Mouse (Mus musculus) CH12.LX (cell line): ENCODE results near the gene Rab3d. TPM values are rescaled to one million over a fixed set of nuclear protein-coding genes. Genes with fewer than 3 reads are reported as not detected.

Source experiments
- DNase-seq: peaks from one replicate; pipeline ENCODE4 v3.0.0-alpha.2; 2013; ENCODE audit errors: extremely low read depth
- H3K27ac ChIP-seq: 2 replicates; pipeline ENCODE4 v1.5.1; 2012; ENCODE audit warnings: low read depth, mild to moderate bottlenecking, control low read depth, moderate library complexity; ENCODE audit not compliant: insufficient read depth
- H3K27me3 ChIP-seq: replicated peaks from 2 replicates; pipeline ENCODE3; 2012; ENCODE audit warnings: inconsistent platforms
- H3K36me3 ChIP-seq, 2 experiments: replicated peaks in 1 of 2; 2 replicates each; pipeline versions ENCODE3 to v1.6.1; 2012; ENCODE audit warnings: inconsistent platforms in 1 of 2, low read length in 1 of 2, mild to moderate bottlenecking in 1 of 2, mixed read lengths in 1 of 2, moderate library complexity in 1 of 2; ENCODE audit not compliant: control insufficient read depth in 1 of 2, insufficient read depth in 1 of 2
- H3K4me1 ChIP-seq, 2 experiments: 2 replicates each; pipeline ENCODE4 v1.6.1; 2012; ENCODE audit warnings: inconsistent platforms in 1 of 2, moderate library complexity in 1 of 2; ENCODE audit not compliant: insufficient read depth in 2 of 2, control insufficient read depth in 1 of 2
- H3K4me2 ChIP-seq: 2 replicates; pipeline ENCODE4 v1.6.1; 2012; ENCODE audit warnings: low read depth, mild to moderate bottlenecking, control low read depth; ENCODE audit not compliant: poor library complexity, insufficient read depth, severe bottlenecking
- H3K4me3 ChIP-seq, 3 experiments: fragments of 150-350 bp in 1 of 3; sonication (generic) in 1 of 3; replicated peaks in 1 of 3; 2 replicates each; pipeline versions ENCODE3 to v1.5.1; 2011 to 2012; ENCODE audit warnings: low read depth in 2 of 3, low read length in 2 of 3, mild to moderate bottlenecking in 2 of 3, moderate library complexity in 2 of 3, control low read depth in 1 of 3, improper control_type of control experiment in 1 of 3, inconsistent platforms in 1 of 3, mixed read lengths in 1 of 3; ENCODE audit not compliant: poor library complexity in 1 of 3
- H3K79me2 ChIP-seq: replicated peaks from 2 replicates; pipeline ENCODE4 v1.6.1; 2012; ENCODE audit warnings: mild to moderate bottlenecking, moderate library complexity; ENCODE audit not compliant: control insufficient read depth, poor library complexity, insufficient read depth, severe bottlenecking; ENCODE audit errors: extremely low read depth
- H3K9ac ChIP-seq: 2 replicates; pipeline ENCODE4 v1.6.1; 2012; ENCODE audit warnings: low read depth, mild to moderate bottlenecking, control low read depth, moderate library complexity; ENCODE audit not compliant: insufficient read depth
- H3K9me3 ChIP-seq: replicated peaks from 2 replicates; pipeline ENCODE3; 2012; ENCODE audit warnings: low read length, inconsistent platforms, mixed read lengths
- CHD1 ChIP-seq: IDR thresholded peaks from 2 replicates; pipeline ENCODE4 v1.6.1; 2012; ENCODE audit warnings: low read depth, low read length, improper control_type of control experiment, inconsistent platforms
- CHD2 ChIP-seq: IDR thresholded peaks from 2 replicates; pipeline ENCODE4 v1.6.1; 2011; ENCODE audit warnings: low read length, improper control_type of control experiment
- CTCF ChIP-seq, 2 experiments: IDR thresholded peaks in 1 of 2; conservative IDR thresholded peaks in 1 of 2; 2 replicates each; pipeline ENCODE4 v1.5.1; 2011 to 2012; ENCODE audit warnings: low read depth in 2 of 2, low read length in 2 of 2, improper control_type of control experiment in 1 of 2, inconsistent platforms in 1 of 2, mild to moderate bottlenecking in 1 of 2, moderate library complexity in 1 of 2
- E2F4 ChIP-seq: IDR thresholded peaks from 2 replicates; pipeline ENCODE4 v1.6.1; 2011; ENCODE audit warnings: low read depth, low read length, improper control_type of control experiment; ENCODE audit not compliant: insufficient replicate concordance
- ETS1 ChIP-seq: conservative IDR thresholded peaks from 2 replicates; pipeline ENCODE4 v1.6.1; 2012; ENCODE audit warnings: low read depth, mild to moderate bottlenecking, inconsistent platforms, low read length, improper control_type of control experiment, moderate library complexity
- GABPA ChIP-seq: IDR thresholded peaks from 2 replicates; pipeline ENCODE4 v1.6.1; 2012; ENCODE audit warnings: low read depth, low read length, improper control_type of control experiment, inconsistent platforms; ENCODE audit not compliant: insufficient replicate concordance
- HCFC1 ChIP-seq: IDR thresholded peaks from 2 replicates; pipeline ENCODE4 v1.6.1; 2012; ENCODE audit warnings: low read depth, mild to moderate bottlenecking, inconsistent platforms, low read length, improper control_type of control experiment
- KAT2A ChIP-seq: IDR thresholded peaks from 2 replicates; pipeline ENCODE4 v1.6.1; 2012; ENCODE audit warnings: low read length, improper control_type of control experiment, inconsistent platforms; ENCODE audit not compliant: insufficient replicate concordance
- MXI1 ChIP-seq: IDR thresholded peaks from 2 replicates; pipeline ENCODE4 v1.6.1; 2011; ENCODE audit warnings: mild to moderate bottlenecking, low read depth, low read length, improper control_type of control experiment
- NELFE ChIP-seq: IDR thresholded peaks from 2 replicates; pipeline ENCODE4 v1.6.1; 2011; ENCODE audit warnings: low read depth, low read length, improper control_type of control experiment
- NRF1 ChIP-seq: IDR thresholded peaks from 2 replicates; pipeline ENCODE4 v1.6.1; 2014; ENCODE audit warnings: low read depth, mild to moderate bottlenecking, inconsistent platforms, low read length, improper control_type of control experiment, moderate library complexity
- PAX5 ChIP-seq: IDR thresholded peaks from 2 replicates; pipeline ENCODE4 v1.6.1; 2012; ENCODE audit warnings: low read length, inconsistent platforms, mixed read lengths
- POLR2A ChIP-seq: IDR thresholded peaks from 2 replicates; pipeline ENCODE4 v1.6.1; 2011; ENCODE audit warnings: low read depth, mild to moderate bottlenecking, improper control_type of control experiment, low read length
- POLR2AphosphoS2 ChIP-seq: IDR thresholded peaks from 2 replicates; pipeline ENCODE4 v1.6.1; 2011; ENCODE audit warnings: low read depth, low read length, improper control_type of control experiment
- SIN3A ChIP-seq: IDR thresholded peaks from 2 replicates; pipeline ENCODE4 v1.6.1; 2012; ENCODE audit warnings: low read length, improper control_type of control experiment, inconsistent platforms
- SMC3 ChIP-seq: IDR thresholded peaks from 2 replicates; pipeline ENCODE4 v1.6.1; 2011; ENCODE audit warnings: low read depth, low read length, improper control_type of control experiment
- TBP ChIP-seq: conservative IDR thresholded peaks from 2 replicates; pipeline ENCODE4 v1.6.1; 2011; ENCODE audit warnings: low read depth, low read length, improper control_type of control experiment
- UBTF ChIP-seq: IDR thresholded peaks from 2 replicates; pipeline ENCODE4 v1.6.1; 2012; ENCODE audit warnings: low read depth, mild to moderate bottlenecking, inconsistent platforms, low read length, improper control_type of control experiment, moderate library complexity
- USF2 ChIP-seq: conservative IDR thresholded peaks from 2 replicates; pipeline ENCODE4 v1.6.1; 2011; ENCODE audit warnings: low read depth, low read length, improper control_type of control experiment
- ZKSCAN1 ChIP-seq: IDR thresholded peaks from 2 replicates; pipeline ENCODE4 v1.6.1; 2012; ENCODE audit warnings: low read depth, inconsistent platforms, low read length, improper control_type of control experiment, borderline replicate concordance
- ZMIZ1 ChIP-seq: IDR thresholded peaks from 2 replicates; pipeline ENCODE4 v1.6.1; 2012; ENCODE audit warnings: low read depth, mild to moderate bottlenecking, inconsistent platforms, low read length, improper control_type of control experiment
- dilution Hi-C: fragments of 300-500 bp; cut with MboI; formaldehyde crosslinking; loops from 2 replicates; pipeline ENCODE4 v1.14.3; 2020; ENCODE audit warnings: low sequenced_read_pairs; ENCODE audit not compliant: extremely low pct_unique_long_range_greater_than_20kb, extremely low pct_ligation_motif_present
- in situ Hi-C: fragments of 300-500 bp; cut with MboI; formaldehyde crosslinking; loops from 3 replicates; pipeline ENCODE4 v1.14.3; 2019; ENCODE audit warnings: low sequenced_read_pairs, low pct_ligation_motif_present, low pct_unique_long_range_greater_than_20kb, mixed read lengths
- polyA plus RNA-seq: library from polyadenylated mRNA; unstranded; fragments of >175 nt; gene quantifications from 2 replicates; pipeline ENCODE4 v1.2.1, GENCODE M21; 2012; ENCODE audit warnings: low read depth; ENCODE audit not compliant: insufficient read length
- total RNA-seq, 2 experiments: library from RNA; depleted of rRNA; stranded (reverse); fragments of 300-350 nt in 1 of 2; fragments of >200 nt in 1 of 2; gene quantifications; 2 replicates each; pipeline ENCODE4 v1.2.3; 2012 to 2014

Rab3d gene
- total and polyA plus RNA-seq, 3 experiments, result 0.90 to 3.7 (median 0.91) TPM

GRCm38 (mm10) chr9:21955225-21955569 lies 37.2 kb upstream of the Rab3d start (continued):
- no peak for TF ChIP-seq ETS1
- no peak for TF ChIP-seq KAT2A
- TF ChIP-seq NRF1, result no peak
- no peak for TF ChIP-seq SIN3A
- TF ChIP-seq CHD2, result no peak
- TF ChIP-seq E2F4, result no peak
- TF ChIP-seq POLR2A, result peak; percentile 78; the same call in 1 of the 2 replicates
- TF ChIP-seq CTCF (conservative IDR thresholded peaks at IDR 0.05 in 1 of 2, IDR thresholded peaks at IDR 0.05 in 1 of 2; ENCODE audit: low read depth in 2 of 2, low read length in 2 of 2), result peak in 1 of 2 experiments; percentile 55; a peak in 2 of 4 replicates
- no peak for TF ChIP-seq POLR2AphosphoS2
- TF ChIP-seq PAX5, result no peak
- TF ChIP-seq GABPA, result no peak
- no peak; the same call in 1 of the 2 replicates for TF ChIP-seq TBP
- TF ChIP-seq ZMIZ1, result no peak
- TF ChIP-seq UBTF, result no peak

DNA sequence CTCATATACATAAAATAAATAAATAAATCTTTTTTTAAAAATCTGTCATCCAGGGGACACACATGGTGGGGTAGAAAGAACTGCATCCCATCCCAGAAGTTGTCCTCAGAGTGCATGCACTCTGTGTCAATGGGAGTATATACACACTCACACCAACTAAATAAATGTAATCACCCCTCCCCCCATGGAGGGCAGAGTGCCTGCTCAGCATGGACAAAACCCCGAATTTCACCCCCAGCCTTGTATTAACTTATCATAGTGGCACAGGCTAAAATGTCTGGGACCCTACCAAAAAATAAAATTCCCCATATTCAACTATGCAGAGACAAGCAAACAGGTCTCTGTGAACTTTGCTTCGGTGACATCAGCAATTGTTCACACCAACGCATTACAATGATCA lies 36.6 kb upstream of the Rab3d start:
- 0 out of 2 replicates have a peak, but pooled peaks cover 3% of the 10 kb centered on the region for H3K79me2 ChIP-seq
- peaks cover 2 to 10% of the 10 kb centered on the region in 2 experiments; a peak in 3 of 4 replicates for H3K4me1 ChIP-seq
- dilution Hi-C loops, result no loop called here
- DNase-seq, result no peak
- peaks cover 3% of the 10 kb centered on the region in 2 experiments for H3K36me3 ChIP-seq
- H3K27me3 ChIP-seq, result peaks cover 2% of the 10 kb centered on the region
- in situ Hi-C loops, result no loop called here
- H3K9me3 ChIP-seq, result peaks cover 3% of the 10 kb centered on the region
- H3K27ac ChIP-seq, result no peak overlapping the region
- H3K9ac ChIP-seq, result peak overlapping the region; percentile 64; the same call in 1 of the 2 replicates
- TF ChIP-seq CHD1 (no peak), USF2 (no peak), HCFC1 (no peak), SMC3 (no peak), SIN3A (no peak), KAT2A (no peak), ZKSCAN1 (no peak)
- no peak overlapping the region for H3K4me3 ChIP-seq
- peak overlapping the region; percentile 80; the same call in 1 of the 2 replicates for H3K4me2 ChIP-seq

GRCm38 (mm10) chr9:21953600-21953999 lies 35.6 kb upstream of the Rab3d start:
- H3K4me3 ChIP-seq, result no peak overlapping the region
- DNase-seq, result no peak

More at GRCm38 (mm10) chr9:21953600-21953999, 35.6 kb upstream of the Rab3d start:
- Histone ChIP-seq H3K27ac (no peak overlapping the region), H3K9ac (no peak overlapping the region), H3K27me3 (peaks cover 4% of the 10 kb centered on the region), H3K4me1 (peaks cover 2 to 10% of the 10 kb centered on the region in 2 experiments; a peak in 3 of 4 replicates), H3K36me3 (peaks cover 3% of the 10 kb centered on the region in 2 experiments), H3K79me2 (0 out of 2 replicates have a peak, but pooled peaks cover 3% of the 10 kb centered on the region), H3K9me3 (peaks cover 3% of the 10 kb centered on the region), H3K4me2 (no peak overlapping the region)
- no peak for TF ChIP-seq NELFE
- no peak for TF ChIP-seq USF2
- TF ChIP-seq MXI1, result peak; percentile 53; the same call in 1 of the 2 replicates
- in situ Hi-C loops (no loop called here), dilution Hi-C loops (no loop called here)
